Mouse (Mus musculus) common myeloid progenitor, adult 5-6 weeks (primary cell): Measurements from ENCODE around the gene Eml6. TPM values are rescaled to one million over a fixed set of nuclear protein-coding genes. Genes with fewer than 3 reads are reported as not detected.
A peak's percentile ranks its signal among the peaks of the same experiment; 100 is the strongest.
"Not testable (repeated sequence)": the region's sequence is repeated elsewhere in the genome, so short reads cannot be mapped to it uniquely, and the experiment has no call there.

ENCODE experiments used
- ATAC-seq: replicated peaks from 2 replicates; pipeline ENCODE4 v1.8.0; 2016; ENCODE audit warnings: low read depth, mild to moderate bottlenecking, moderate TSS enrichment, inconsistent platforms; ENCODE audit not compliant: poor library complexity, severe bottlenecking
- total RNA-seq: library from RNA; stranded (forward); fragments of 200-1000, 187-1606 nt; gene quantifications from 2 replicates; pipeline ENCODE4 v1.2.3, GENCODE M21; 2017

The Eml6 gene
- 1.5 and 2.5 TPM in 2 replicates for total RNA-seq

- ATAC-seq, result peak; percentile 98
Observed at GRCm38 (mm10) chr11:30025835-30026472, at the start of gene Eml6. TSS of gene Eml6 (minus strand) at chr11:30026033.

GRCm38 (mm10) chr11:30057299-30057698 is 31.5 kb upstream of the Eml6 start:
- ATAC-seq, result peak; percentile 93

DNA sequence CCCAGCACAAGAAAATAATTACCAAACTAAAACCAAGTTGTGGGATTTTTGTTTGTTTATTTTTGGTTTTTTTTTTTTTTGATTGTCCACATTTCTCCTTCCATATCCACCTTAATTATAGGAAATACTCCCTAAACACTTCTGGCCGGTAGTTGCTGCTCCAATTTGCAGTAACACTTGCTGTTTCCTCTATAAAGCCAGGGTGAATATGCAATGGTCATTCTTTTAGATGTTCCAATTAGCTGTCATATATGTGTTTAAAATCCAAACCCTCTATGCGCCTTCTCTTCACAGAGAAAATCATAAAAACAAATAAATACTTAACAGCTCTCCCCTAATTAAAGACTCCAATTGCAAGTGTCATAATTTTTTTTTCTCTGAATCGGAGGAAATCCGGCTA is 689 bp downstream of the Eml6 start:
- no peak for ATAC-seq

DNA sequence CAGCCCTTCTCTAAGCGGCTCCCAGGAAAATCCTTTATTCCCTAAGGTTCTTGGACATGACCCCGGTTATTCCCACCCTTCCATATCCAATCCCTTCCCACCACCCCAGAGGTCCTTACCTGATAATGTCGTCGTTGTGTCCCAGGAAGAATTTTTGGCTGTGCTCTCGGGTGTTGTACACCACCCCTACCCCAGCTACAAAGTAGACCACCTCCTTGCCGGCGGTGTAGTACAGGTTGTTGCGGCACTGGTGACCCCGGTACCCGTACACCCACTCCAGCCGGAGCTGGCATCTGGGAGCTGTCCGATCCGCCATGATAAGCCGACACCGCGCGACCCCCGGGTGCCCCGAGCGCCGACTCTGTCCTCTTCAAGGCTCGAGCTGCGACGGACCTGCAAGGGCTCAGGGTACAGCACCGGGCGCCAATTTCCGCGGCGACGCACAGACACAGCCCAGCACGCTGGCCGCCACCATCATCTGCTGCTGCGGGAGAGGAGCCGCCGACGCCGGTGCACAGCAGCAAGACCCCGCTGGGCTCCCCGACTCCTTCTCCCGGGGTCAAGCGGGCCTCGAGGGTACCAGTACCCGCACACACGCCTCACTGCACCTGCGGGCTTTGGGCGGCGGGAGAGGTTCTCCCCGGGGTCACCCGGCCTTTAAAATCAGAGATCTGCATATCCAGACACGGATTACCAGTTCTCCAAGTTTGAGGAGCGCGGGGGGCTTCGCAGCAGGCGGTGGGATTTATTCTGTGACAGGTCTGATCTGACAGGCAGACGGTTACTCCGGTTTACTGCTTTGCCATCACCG is 1.4 kb downstream of the Eml6 start:
- peak; percentile 17; the same call in 1 of the 2 replicates for ATAC-seq

DNA sequence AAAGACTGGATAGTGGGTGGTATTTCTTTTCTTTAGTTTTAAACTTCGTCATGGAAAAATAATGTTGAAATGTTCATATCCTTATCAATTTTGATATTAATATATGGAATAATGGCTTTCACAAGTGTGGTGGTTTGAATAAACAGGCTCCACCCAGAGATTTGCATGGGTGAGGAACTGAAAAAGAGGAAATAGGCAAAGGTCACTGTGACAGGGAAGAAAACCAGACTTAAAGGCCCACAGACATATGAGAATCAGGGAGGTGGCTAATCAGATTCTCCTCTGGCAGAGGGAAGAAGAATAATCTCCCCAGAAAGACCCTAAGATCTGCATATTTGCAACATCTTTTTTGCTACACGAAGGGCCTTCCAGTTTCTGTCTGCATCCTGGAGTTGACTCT is 39.6 kb downstream of the Eml6 start:
- ATAC-seq, result peak; percentile 60

DNA sequence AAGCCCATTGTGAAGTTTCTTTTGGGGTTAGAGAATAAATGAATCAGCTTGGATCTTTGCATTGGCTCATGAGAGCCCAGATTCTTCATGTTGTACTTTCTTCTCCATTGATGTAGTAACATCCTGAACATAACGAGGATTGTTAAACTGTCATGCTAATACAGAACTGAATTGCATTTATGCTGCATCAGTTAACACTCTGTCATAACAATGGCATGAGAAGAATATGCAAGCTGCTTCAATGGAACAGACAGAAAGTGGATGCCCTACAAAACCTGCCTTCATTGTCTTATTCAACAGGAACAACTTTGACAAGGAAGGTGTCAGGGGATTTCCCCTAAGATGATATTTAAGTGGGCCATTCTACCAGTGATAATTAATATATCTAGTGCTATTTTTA is 57.0 kb downstream of the Eml6 start:
- no peak for ATAC-seq

- no peak for ATAC-seq
Observed at GRCm38 (mm10) chr11:29959366-29959765, 66.5 kb downstream of the Eml6 start.

DNA sequence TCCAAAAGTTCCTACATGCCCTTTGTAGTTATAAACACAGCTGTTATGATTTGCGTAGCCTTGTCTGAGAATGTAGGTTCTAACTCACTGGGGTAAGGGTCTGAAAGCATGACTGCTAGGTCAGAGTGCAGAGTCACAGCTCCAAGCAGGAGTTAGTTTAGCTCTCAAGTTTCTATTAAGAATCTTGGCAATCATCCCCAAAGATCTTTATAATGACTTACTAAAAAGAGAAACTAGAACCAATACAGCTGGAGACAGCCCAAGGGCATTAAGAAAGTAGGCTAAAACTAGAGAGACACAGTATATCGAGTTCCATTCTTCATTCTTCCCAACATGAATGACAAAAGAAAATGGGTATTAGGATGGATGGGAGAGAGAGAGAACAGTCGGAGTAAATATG is 81.2 kb downstream of the Eml6 start:
- no peak for ATAC-seq

DNA sequence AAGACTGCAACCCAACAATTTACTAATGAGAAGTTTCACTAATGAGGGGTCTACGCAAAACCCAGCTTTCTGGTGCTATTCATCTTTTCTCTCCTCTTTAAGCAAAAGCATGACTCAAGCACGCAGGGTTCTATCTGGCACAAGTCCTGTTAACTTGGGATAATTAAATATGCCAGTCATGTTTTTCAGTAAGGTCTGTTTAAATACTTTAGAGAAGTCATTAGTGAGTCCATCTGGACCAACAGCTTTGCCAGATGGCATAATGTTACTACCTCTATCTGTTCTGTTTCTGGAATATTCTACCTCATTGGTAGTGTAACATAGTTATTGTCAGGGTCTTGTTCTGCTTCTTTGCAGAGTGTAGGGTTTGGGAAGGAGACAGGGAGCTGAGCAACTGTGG is 101.5 kb downstream of the Eml6 start:
- no peak for ATAC-seq

GRCm38 (mm10) chr11:29923851-29924250 is 102.0 kb downstream of the Eml6 start:
- ATAC-seq, result no peak

- no peak for ATAC-seq
Observed at GRCm38 (mm10) chr11:29913180-29913579, 112.7 kb downstream of the Eml6 start.

GRCm38 (mm10) chr11:29909330-29909729 is 116.5 kb downstream of the Eml6 start:
- ATAC-seq, result no peak

- ATAC-seq, result peak; percentile 98
Observed at GRCm38 (mm10) chr11:29885160-29885559, 140.7 kb downstream of the Eml6 start.

- no peak for ATAC-seq
Observed at GRCm38 (mm10) chr11:29884355-29884754, 141.5 kb downstream of the Eml6 start.

- ATAC-seq, result no peak
Observed at GRCm38 (mm10) chr11:29883024-29883423, 142.8 kb downstream of the Eml6 start.

- no peak for ATAC-seq
Observed at GRCm38 (mm10) chr11:29879641-29880040, 146.2 kb downstream of the Eml6 start.

DNA sequence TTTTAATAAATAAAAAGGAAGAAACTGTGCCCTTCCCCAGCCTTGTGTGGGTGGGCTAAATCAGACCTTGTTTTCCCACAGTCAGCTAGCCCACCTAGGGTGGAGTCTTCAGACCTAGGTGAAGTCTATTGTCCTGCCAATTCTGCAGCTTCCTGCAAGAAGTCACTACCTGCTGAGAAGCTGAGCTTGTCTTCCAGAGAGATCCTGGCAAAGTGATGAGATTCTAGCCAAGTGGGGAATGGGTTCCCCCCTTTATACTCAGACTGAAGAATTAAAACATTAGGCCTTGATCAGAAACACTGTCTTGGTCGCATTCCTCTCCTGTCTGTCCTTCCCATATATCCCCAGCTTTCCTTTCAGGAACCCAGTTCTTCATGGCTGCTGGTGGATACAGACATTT is 147.9 kb downstream of the Eml6 start:
- no peak for ATAC-seq

DNA sequence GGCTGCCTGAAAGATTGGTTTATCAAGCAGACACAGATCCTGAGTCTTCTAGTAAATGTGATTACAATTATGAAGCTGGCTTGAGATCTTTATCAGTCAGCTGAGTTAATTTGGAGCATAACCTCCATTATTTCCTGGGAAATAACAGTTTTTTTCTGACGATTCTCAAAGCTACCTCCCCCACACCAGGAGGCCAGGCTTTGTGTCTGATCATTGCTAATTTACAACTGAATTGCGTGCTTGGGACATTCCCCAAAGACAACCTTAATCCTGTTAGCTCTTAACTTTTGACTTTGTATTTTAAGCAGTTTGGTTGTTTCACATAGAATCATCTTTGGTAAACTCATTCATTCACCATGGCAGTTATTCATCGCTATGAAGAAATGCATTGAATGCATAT is 148.6 kb downstream of the Eml6 start:
- ATAC-seq, result no peak

- ATAC-seq, result not testable (repeated sequence)
Observed at GRCm38 (mm10) chr11:29874781-29875180, 151.1 kb downstream of the Eml6 start.

DNA sequence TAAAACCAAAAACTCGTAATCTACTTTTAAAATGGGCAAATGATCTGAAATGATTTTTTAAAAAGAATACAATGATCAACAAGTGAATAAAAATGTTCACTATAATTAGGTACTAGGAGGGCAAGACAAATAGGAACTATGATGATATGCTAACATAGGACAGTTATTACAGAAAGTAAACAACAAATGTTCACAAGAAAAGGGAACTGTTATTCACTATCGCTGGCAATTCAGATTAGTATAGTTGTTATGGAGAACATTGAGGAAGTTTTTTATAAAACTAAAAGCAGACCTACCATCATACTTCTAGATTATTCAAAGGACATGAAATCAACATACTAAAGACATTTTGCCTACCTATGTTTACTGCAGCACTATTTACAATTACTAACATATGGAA is 155.7 kb downstream of the Eml6 start:
- no peak for ATAC-seq

GRCm38 (mm10) chr11:29864269-29864668 is 161.6 kb downstream of the Eml6 start:
- peak; percentile 80 for ATAC-seq
